Mouse (Mus musculus) olfactory bulb, adult 2 months (tissue): ENCODE data around the gene Tmcc2. TPM values are rescaled to one million over a fixed set of nuclear protein-coding genes. Genes with fewer than 3 reads are reported as not detected.
"Not testable (repeated sequence)": the region's sequence is repeated elsewhere in the genome, so short reads cannot be mapped to it uniquely, and the experiment has no call there.

Source experiments
- H3K27ac ChIP-seq: fragments of 200-500 bp; 2 replicates; pipeline ENCODE4 v1.5.1; 2012; ENCODE audit warnings: low read depth, low read length; ENCODE audit not compliant: insufficient read depth
- H3K4me1 ChIP-seq: fragments of 200-500 bp; 2 replicates; pipeline ENCODE4 v1.6.1; 2012; ENCODE audit warnings: low read length; ENCODE audit not compliant: control insufficient read depth, insufficient read depth
- H3K4me3 ChIP-seq: fragments of 200-500 bp; 2 replicates; pipeline ENCODE4 v1.5.1; 2012; ENCODE audit warnings: mild to moderate bottlenecking, low read depth, low read length, moderate library complexity; ENCODE audit not compliant: insufficient read depth
- CTCF ChIP-seq: fragments of 200-500 bp; IDR thresholded peaks from 2 replicates; pipeline ENCODE4 v1.5.1; 2012; ENCODE audit warnings: low read depth, mild to moderate bottlenecking, low read length, moderate library complexity; ENCODE audit not compliant: insufficient read depth
- POLR2A ChIP-seq: fragments of 200-500 bp; IDR thresholded peaks from 2 replicates; pipeline ENCODE4 v1.6.1; 2012; ENCODE audit warnings: mild to moderate bottlenecking, low read depth, low read length, moderate library complexity; ENCODE audit not compliant: insufficient read depth
- WGBS: fragments of 180-500 bp; shearing (Covaris S2); methylation state at CpG from one replicate; pipeline ENCODE4 v1.1.7; 2018; 5-methylcytosine and 5-hydroxymethylcytosine counted together
- polyA plus RNA-seq: library from polyadenylated mRNA; stranded (reverse); fragments of >200 nt; gene quantifications from 2 replicates; pipeline ENCODE4 v1.2.4, GENCODE M21; 2012; ENCODE audit warnings: low replicate concordance; ENCODE audit not compliant: missing spikeins, insufficient read depth, insufficient read length

The Tmcc2 gene
- polyA plus RNA-seq, 1 experiment, result not detected

DNA sequence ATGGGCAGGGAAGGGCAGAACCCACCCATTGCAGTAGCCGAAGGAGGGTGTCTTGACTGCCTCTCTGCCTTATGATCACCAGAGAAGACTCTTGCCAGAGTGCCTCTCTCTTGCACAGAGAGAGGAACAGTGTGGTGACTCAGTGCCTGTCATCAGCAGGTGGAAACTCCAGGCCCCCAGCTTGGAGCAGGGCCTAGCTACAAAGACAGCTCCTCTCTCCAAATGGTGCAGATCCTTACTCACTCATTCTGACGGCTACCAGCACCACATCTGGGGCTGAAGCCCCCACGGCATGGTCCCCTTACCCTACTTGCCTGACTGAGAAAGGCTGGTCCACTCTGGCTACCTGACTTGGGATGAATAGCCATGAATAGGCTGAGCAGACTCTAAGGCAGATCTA is 26.7 kb downstream of the Tmcc2 start:
- TF ChIP-seq POLR2A, result no peak
- TF ChIP-seq CTCF, result no peak
- WGBS, result 29% methylated on average over 3 of the region's 3 CpGs
- peak overlapping the region; percentile 75 for H3K27ac ChIP-seq
- H3K4me1 ChIP-seq, result peaks cover 23% of the 10 kb centered on the region
- no peak overlapping the region for H3K4me3 ChIP-seq

DNA sequence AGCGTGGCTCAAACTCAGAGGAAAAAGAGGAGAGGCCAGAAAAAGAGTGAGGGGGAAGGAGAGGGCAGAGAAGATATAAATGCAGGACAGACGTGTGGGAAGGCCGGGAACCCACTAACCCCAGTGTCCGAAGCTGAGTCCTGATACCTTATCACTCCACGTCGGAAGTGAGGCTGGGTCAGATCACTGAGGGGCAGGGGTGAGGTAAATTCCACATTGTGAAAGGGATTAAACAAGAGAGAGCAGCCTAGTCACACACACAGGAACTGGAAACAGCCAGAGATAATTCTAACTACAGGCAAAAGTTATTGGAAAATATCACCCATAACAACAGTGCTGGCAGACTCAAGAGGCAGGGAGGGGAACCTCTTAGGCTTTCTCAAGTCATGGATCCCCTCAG is 29.1 kb downstream of the Tmcc2 start:
- Histone ChIP-seq H3K4me1 (peaks cover 17% of the 10 kb centered on the region), H3K27ac (no peak overlapping the region), H3K4me3 (no peak overlapping the region)
- TF ChIP-seq CTCF (no peak), POLR2A (no peak)
- 94% methylated on average over 6 of the region's 6 CpGs for WGBS

DNA sequence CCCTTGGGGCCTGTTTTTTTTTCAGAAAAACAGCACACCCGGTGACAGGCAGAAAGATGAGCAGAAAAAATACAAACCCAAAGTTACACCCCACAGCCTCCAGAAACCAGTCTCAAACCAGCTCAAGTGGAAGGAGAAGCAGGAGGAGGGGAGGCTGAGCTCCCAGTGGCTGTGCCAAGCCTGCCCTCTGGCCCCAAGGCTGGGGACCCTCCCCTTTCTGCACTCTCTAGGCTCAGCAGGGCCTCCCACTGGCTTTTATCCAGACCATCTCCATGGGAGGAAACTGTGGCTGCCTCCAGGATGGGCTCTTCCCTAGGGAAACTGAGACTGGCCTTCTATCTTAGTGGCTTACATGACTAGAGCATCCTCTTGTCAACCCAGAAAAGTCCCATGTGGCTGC is 34.2 kb downstream of the Tmcc2 start:
- Histone ChIP-seq H3K27ac (no peak overlapping the region), H3K4me1 (peaks cover 4% of the 10 kb centered on the region; the same call in 1 of the 2 replicates), H3K4me3 (no peak overlapping the region)
- TF ChIP-seq CTCF (no peak), POLR2A (no peak)
- 38% methylated on average over 1 of the region's 1 CpGs for WGBS

DNA sequence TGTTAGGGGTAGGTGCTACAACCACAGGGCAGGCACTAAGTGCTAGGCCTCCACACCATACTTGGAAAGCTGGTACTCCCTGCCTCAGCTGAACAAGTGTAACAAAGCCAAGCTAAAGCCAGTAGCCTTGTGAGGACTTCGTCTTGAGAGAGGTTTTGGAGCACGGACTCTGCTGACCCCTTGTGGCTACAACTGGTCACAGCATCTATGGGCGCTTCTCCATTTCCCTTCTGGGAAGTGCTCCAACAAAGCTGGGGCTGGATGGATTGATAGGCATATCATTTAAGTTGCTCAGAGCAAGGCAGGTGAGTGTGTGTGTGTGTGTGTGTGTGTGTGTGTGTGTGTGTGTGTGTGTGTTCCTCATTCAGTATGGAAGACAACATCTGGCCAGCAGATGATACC is 35.2 kb downstream of the Tmcc2 start:
- Histone ChIP-seq H3K27ac (no peak overlapping the region), H3K4me1 (peaks cover 4% of the 10 kb centered on the region; the same call in 1 of the 2 replicates), H3K4me3 (no peak overlapping the region)
- TF ChIP-seq CTCF (peak; percentile 62), POLR2A (no peak)
- WGBS, result 2% methylated on average over 3 of the region's 3 CpGs

DNA sequence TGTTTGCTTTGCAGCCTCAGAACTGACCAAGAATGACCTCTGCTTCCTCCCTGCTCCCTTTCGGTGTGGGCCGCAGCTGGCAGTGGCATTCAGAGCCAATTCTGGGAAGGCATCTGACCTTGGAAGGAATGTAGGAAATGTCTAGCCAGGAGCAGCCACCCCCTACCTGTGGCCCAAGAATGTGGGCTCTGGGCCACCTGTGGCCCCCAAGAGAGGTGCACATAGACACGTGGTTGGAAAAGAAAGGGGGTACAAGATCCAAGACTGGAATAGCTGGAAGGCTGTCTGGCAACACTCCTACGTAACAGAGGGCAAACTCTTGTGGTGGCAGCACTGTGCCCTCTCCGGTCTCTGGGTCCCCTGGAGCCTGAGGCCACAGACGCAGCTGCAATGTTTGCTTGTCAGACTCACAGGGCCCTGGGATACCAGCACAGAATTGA is 35.9 kb downstream of the Tmcc2 start:
- Histone ChIP-seq H3K4me1 (peaks cover 4% of the 10 kb centered on the region; the same call in 1 of the 2 replicates), H3K4me3 (no peak overlapping the region), H3K27ac (no peak overlapping the region)
- no peak for TF ChIP-seq CTCF
- TF ChIP-seq POLR2A, result no peak
- WGBS, result 58% methylated on average over 6 of the region's 6 CpGs

DNA sequence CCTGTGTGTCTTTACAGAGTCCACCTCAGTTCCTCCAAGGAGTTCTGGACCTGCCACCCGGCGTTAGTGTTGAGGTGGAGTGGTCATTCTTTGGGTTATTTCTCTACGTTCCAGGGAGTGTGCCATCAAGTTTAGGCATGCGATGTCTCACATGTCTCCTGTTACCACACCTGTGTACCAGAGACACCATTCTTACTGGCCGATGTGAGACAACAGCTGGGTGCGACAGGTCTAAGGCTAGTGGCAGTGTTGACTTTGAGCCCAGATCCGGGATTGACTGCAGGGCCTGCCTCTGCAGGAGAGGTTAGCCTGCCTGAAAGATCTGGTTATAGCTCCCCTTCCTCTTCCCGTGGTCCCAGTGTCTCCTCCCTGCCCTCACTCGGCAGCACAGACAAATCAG is 36.8 kb downstream of the Tmcc2 start:
- 89% methylated on average over 9 of the region's 9 CpGs for WGBS
- Histone ChIP-seq H3K27ac (no peak overlapping the region), H3K4me3 (no peak overlapping the region), H3K4me1 (peaks cover 4% of the 10 kb centered on the region; the same call in 1 of the 2 replicates)
- no peak for TF ChIP-seq CTCF

DNA sequence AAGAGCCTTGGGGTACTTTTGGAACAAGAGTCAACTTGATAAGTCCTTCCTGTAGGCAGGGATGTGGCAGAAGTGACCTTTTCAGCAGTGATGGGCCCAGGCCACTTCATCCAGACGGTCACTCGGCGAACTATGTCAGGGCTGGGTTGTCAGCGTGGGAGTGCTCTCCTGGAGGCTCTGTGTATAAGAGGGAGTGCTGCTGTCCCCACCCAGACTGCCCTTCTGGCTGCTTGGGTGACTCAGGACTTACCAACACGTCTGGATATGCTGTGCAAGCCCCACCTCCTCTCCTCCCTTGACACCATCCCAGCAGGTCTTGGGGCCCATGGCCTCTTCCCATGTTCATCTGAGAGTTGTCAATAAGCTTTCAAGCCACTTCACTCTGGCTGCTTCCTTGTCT is 37.7 kb downstream of the Tmcc2 start:
- Histone ChIP-seq H3K4me3 (no peak overlapping the region), H3K4me1 (peaks cover 4% of the 10 kb centered on the region; the same call in 1 of the 2 replicates), H3K27ac (no peak overlapping the region)
- TF ChIP-seq POLR2A, result no peak
- TF ChIP-seq CTCF, result no peak
- 76% methylated on average over 5 of the region's 5 CpGs for WGBS

DNA sequence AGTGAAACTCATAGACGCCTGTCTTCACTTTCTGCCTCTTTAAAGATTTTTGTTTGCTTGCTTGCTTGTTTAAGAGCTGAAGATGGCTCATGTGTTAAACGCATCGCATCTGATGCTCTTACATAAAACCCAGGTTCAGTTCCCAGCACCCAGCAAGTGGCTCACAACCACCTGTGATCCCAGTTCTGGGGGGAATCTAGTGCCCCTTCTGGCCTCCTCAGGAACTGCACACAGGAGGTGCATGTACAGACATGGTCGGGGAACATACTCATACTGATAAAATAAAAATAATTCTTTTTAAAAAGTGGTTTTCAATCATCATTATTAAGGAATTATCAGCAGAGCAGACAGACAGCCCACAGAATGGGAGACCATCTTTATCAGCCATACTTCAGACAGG is 40.0 kb downstream of the Tmcc2 start:
- no peak overlapping the region for H3K27ac ChIP-seq
- peaks cover 10% of the 10 kb centered on the region for H3K4me1 ChIP-seq
- H3K4me3 ChIP-seq, result no peak overlapping the region
- TF ChIP-seq POLR2A (no peak), CTCF (no peak)
- 95% methylated on average over 4 of the region's 4 CpGs for WGBS

DNA sequence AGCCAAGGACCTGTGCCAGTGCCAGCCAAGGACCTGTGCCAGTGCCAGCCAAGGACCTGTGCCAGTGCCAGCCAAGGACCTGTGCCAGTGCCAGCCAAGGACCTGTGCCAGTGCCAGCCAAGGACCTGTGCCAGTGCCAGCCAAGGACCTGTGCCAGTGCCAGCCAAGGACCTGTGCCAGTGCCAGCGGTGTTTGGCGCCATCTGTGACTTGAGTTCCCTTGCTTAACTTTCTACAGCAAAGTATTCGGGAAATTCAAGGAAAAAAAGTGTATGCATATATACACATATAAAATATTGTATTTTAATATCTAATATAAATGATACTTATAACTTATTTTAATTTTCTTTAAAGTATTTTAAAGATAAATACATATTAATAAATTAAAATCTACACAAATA is 41.5 kb downstream of the Tmcc2 start:
- not testable (repeated sequence) for H3K27ac ChIP-seq, H3K4me1 ChIP-seq, H3K4me3 ChIP-seq
- 66% methylated on average over 3 of the region's 3 CpGs for WGBS

DNA sequence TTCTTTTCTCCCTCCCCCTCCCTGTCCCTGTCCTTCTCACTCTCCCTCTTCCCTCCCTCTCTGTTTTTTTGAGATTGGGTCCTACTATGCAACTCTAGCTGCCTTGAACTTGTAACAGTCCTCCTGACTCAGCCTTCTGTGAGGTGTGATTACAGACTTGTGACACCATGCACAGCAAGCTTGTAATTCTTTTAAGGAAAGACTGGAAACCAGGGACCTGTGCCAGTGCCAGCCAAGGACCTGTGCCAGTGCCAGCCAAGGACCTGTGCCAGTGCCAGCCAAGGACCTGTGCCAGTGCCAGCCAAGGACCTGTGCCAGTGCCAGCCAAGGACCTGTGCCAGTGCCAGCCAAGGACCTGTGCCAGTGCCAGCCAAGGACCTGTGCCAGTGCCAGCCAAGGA is 42.0 kb downstream of the Tmcc2 start:
- not testable (repeated sequence) for H3K4me3 ChIP-seq, H3K27ac ChIP-seq, H3K4me1 ChIP-seq
